Comparison of ENCODE assay signal across 8 mouse cellular contexts in genomic region chr12:54697003-54697597, GRCm38 (mm10). TPM values are rescaled to one million over a fixed set of nuclear protein-coding genes. Genes with fewer than 3 reads are reported as not detected.
A peak's percentile ranks its signal among the peaks of the same experiment; 100 is the strongest.
DNase-seq lines count a peak whose midpoint lies in the region; ATAC-seq lines count a peak whose summit lies in the region.

No protein-coding gene starts in this region.

- peaks cover 4% of the 10 kb centered on the region; the same call in 1 of the 2 replicates for H3K4me1 ChIP-seq in hindbrain, embryonic 12.5 days
- H3K4me1 ChIP-seq in liver, embryonic 12.5 days, result peaks cover 47% of the 10 kb centered on the region
- H3K4me1 ChIP-seq in neural tube, embryonic 13.5 days (replicated peaks), result peaks cover 11% of the 10 kb centered on the region

- no peak overlapping the region for H3K27ac ChIP-seq in hindbrain, embryonic 12.5 days
- peak overlapping the region; percentile 79 for H3K27ac ChIP-seq in liver, embryonic 12.5 days
- H3K27ac ChIP-seq in neural tube, embryonic 13.5 days (replicated peaks), result no peak overlapping the region

- H3K27me3 ChIP-seq in hindbrain, embryonic 12.5 days, result no peaks in the 10 kb centered on the region
- H3K27me3 ChIP-seq in liver, embryonic 12.5 days (replicated peaks), result no peaks in the 10 kb centered on the region
- no peaks in the 10 kb centered on the region for H3K27me3 ChIP-seq in neural tube, embryonic 13.5 days

- H3K4me3 ChIP-seq in hindbrain, embryonic 12.5 days, result no peak overlapping the region
- no peak overlapping the region for H3K4me3 ChIP-seq in liver, embryonic 12.5 days
- H3K4me3 ChIP-seq in neural tube, embryonic 13.5 days, result no peak overlapping the region

- peak; percentile 59 for ATAC-seq in hindbrain, embryonic 12.5 days (ENCODE audit: low FRiP score)
- peak; percentile 68 for ATAC-seq in liver, embryonic 12.5 days
- ATAC-seq in neural tube, embryonic 13.5 days (ENCODE audit: low read depth), result peak; percentile 29; the same call in 1 of the 2 replicates
- ATAC-seq in monocyte, adult 5-6 weeks (replicated peaks; ENCODE audit: insufficient number of reproducible peaks, low FRiP score, low TSS enrichment, poor library complexity, severe bottlenecking), result no peak

- no peak overlapping the region for H3K4me2 ChIP-seq in hindbrain, embryonic 12.5 days (replicated peaks)
- H3K4me2 ChIP-seq in liver, embryonic 12.5 days, result peak overlapping the region; percentile 13; the same call in 1 of the 2 replicates
- H3K4me2 ChIP-seq in neural tube, embryonic 13.5 days, result no peak overlapping the region

- H3K9me3 ChIP-seq in hindbrain, embryonic 12.5 days (replicated peaks), result no peaks in the 10 kb centered on the region
- no peaks in the 10 kb centered on the region for H3K9me3 ChIP-seq in liver, embryonic 12.5 days (replicated peaks)
- H3K9me3 ChIP-seq in neural tube, embryonic 13.5 days, result no peaks in the 10 kb centered on the region

- WGBS in hindbrain, embryonic 12.5 days, result 13% methylated on average over 7 of the region's 7 CpGs
- 6% methylated on average over 7 of the region's 7 CpGs for WGBS in liver, embryonic 12.5 days (ENCODE audit: insufficient replicate concordance)
- WGBS in neural tube, embryonic 13.5 days, result 12% methylated on average over 7 of the region's 7 CpGs

- peaks cover 5% of the 10 kb centered on the region; the same call in 1 of the 2 replicates for H3K36me3 ChIP-seq in hindbrain, embryonic 12.5 days
- H3K36me3 ChIP-seq in liver, embryonic 12.5 days, result peaks cover 8% of the 10 kb centered on the region
- H3K36me3 ChIP-seq in neural tube, embryonic 13.5 days, result peaks cover 10% of the 10 kb centered on the region

- H3K9ac ChIP-seq in hindbrain, embryonic 12.5 days, result no peak overlapping the region
- H3K9ac ChIP-seq in liver, embryonic 12.5 days, result no peak overlapping the region; the same call in 1 of the 2 replicates
- no peak overlapping the region for H3K9ac ChIP-seq in neural tube, embryonic 13.5 days

- peak; percentile 18 for DNase-seq in adrenal gland, postnatal 10 days
- DNase-seq in adrenal gland, adult 8-10 months, result no peak
- DNase-seq in spleen, postnatal 36 days (ENCODE audit: low spot score in 2 of 2), result peak; percentile 20 to 27
- DNase-seq in spleen, adult 12 weeks (ENCODE audit: low spot score), result no peak

RNA-seq across cellular contexts. Expression of gene Eapp, which starts 1.4 kb away (rescaled TPM):
- total RNA-seq in adrenal gland, postnatal 10 days (2021), result 10 to 100 TPM; 33.5 to 36.8 TPM
- 10 to 100 TPM; 29.9 to 39.0 (median 33.6) TPM for total RNA-seq in adrenal gland, adult 8-10 months (2022)
- 79.8 and 85.3 TPM in 2 replicates for polyA plus RNA-seq in hindbrain, embryonic 12.5 days (2016; fragmentation: Nextera tagmentation; extraction: Ambion mirVana)
- polyA plus RNA-seq in liver, embryonic 12.5 days (2016; fragmentation: Nextera tagmentation; extraction: Ambion mirVana), result 47.1 and 48.3 TPM in 2 replicates
- polyA plus RNA-seq in neural tube, embryonic 13.5 days (2015; fragmentation: Nextera tagmentation; extraction: Ambion mirVana), result 83.4 and 87.1 TPM in 2 replicates
- 63.1 to 85.9 TPM (median 71.5 TPM) in 3 replicates for total RNA-seq in monocyte, adult 5-6 weeks (2017)

RNA-seq across cellular contexts. Expression of gene Sptssa, which starts 40.7 kb away (rescaled TPM):
- 10 to 100 TPM; 76.7 to 77.1 TPM for total RNA-seq in adrenal gland, postnatal 10 days (2021)
- 100 to 1,000 TPM in 2 of 4 experiments, 10 to 100 TPM in 2; 75.7 to 119 (median 102) TPM for total RNA-seq in adrenal gland, adult 8-10 months (2022)
- polyA plus RNA-seq in hindbrain, embryonic 12.5 days (2016; fragmentation: Nextera tagmentation; extraction: Ambion mirVana), result 166 and 176 TPM in 2 replicates
- polyA plus RNA-seq in liver, embryonic 12.5 days (2016; fragmentation: Nextera tagmentation; extraction: Ambion mirVana), result 58.8 and 58.9 TPM in 2 replicates
- polyA plus RNA-seq in neural tube, embryonic 13.5 days (2015; fragmentation: Nextera tagmentation; extraction: Ambion mirVana), result 203 and 229 TPM in 2 replicates
- 74.5 to 129 TPM (median 113 TPM) in 3 replicates for total RNA-seq in monocyte, adult 5-6 weeks (2017)

Comparison
In these comparisons a context has a peak if more than half of its experiments do, and no peak if none do; other contexts are left out.
1. DNase-seq: peak in adrenal gland, postnatal 10 days (single experiment) and spleen, postnatal 36 days (2 of 2); none in adrenal gland, adult 8-10 months (single experiment) and spleen, adult 12 weeks (single experiment).